Mouse (Mus musculus) cerebellum, adult 11-12 months (tissue): ENCODE results near the gene Tedc2.

Experiments used
- DNase-seq: peaks from one replicate; pipeline ENCODE4 v3.0.0; 2022

Gene Tedc2

DNA sequence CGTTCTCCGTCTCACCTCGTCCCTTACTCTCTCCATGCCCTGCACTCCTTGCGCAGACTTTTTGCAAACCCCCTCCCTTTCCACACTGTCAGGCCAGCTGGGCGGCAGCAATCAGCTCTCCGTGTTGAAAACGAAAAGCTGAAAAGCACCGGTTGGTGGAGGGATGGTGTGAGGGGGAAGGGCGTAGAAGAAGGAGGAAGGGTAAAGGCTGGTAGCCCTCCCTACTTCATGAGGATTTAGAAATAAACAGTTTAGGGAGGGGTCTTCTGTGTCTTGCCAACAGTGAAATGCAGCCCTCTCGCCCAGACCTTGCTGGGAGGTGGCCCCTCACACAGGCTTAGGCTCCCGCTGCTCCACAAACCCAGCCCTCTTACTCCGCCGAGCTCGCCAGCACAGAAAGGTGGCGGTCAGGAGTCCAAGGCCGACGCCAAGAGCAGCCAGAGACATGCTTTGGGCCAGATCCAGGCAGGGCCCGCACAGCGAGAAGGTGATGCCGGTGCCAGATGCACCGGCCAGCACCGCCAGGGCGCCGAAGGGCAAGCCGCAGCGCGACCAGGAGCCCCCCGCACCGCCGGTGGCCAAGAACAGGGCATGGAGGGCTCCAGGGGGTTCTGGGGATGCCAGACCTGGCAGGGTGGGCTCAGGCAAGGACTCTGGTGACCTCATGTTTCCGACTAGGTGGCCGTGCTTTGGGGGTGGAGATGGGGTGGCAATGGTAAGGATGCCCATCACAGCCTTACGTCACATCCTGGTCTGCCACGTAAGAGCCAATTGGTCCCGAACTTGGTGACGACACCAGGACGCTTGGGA is 8.8 kb downstream of the Tedc2 start:
- DNase-seq, result peak; percentile 87

DNA sequence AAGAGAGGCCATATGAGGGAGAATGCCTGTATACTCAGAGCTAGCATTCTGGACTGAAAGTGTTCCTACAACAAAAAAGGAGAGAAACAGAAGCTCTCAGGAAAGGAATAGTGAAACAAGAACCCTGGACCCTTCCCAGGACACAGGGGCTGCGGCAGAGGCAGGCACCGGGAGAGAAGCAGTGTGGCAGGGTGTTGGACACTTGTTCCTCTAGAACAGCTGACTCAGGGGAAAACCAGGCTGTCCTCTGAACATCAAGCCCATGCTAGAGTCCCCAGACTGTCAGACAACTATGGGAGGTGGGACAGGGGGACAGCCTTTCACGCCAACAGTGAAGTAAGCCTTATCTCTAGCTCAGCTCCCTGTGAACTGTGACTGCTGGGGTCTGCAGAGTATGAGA is 10.1 kb downstream of the Tedc2 start:
- no peak for DNase-seq

DNA sequence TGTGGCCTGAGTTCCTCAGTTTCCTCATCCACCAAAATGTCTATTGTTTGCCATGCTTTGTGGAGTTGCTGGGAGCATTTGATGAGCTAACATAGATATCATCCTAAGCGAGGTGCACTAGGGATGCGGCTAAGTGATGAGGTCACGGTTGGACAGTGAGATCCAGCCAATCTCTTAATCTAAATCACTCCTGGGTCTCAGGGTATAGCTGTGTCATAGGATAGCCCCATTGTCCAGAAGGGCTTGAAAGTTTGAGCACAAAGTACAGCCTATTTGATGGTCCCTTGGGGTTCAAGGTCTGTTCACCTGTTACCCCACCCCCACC is 10.8 kb downstream of the Tedc2 start:
- DNase-seq, result no peak

DNA sequence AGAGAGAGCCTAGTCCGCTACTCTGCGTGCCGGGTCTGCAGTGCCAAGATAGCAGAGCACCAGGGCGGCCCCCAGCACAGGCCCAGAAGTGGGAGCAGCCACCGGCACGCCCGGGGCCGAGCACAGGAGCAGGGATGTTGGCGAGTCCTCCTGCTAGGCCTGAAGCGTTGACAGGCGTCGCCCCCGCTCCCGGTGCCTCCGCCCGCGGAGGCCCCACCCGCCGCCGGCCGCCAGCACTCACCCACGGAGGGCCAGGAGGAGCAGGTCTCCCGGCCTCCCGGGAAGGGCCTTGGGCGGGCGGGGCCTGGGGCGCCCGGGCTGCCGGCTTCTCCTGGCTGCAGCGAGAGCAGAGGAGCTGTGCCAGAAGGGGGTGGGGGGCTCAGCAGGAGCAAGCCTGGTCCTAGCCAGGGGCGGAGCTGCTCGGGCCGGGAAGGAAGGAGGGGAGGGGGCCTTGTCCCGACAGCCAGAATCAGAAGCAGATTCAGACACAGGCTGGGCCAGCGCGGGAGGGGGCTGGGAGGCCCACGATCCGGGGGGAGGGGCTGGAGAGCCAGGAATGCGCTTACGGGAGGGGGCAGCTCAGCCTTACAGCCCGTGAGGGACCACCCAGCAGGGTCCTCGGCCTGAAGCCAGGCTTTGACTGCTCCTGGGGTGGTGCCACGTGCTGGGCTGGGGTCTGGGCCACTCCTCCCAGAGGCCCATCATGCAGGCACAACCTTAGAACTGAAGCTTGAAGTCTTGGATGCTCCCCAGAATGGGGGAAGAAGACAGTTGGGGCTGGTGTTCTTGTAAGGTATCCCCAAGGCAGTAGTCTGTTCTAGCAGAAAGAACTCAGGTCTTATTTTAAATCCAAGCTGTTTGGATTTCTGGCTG is 11.4 kb downstream of the Tedc2 start, which contains the start of gene Ntn3:
Ntn3 (minus strand) TSS at position 489 of the 873 bp plus-strand sequence.
- DNase-seq, result peak; percentile 75

DNA sequence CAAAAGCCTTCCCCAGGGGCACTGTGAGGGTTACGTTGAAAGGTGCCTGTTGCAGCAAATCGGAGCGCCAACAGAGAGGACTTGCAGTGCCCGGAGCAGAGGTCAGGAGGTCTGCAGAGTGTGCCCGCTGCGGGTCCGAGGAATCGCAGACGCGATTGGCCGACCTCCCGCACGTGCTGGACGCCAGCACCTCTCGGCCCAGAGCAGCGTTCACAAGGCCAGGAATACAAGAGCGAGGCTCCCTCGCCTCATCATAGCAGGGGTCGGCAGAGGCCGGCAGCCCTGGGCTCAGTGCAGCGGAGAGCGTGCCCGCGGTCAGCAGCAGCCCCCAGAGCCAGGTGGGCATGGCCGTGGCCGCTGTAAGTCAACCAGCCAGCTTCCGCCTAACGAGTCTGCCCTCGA is 12.0 kb downstream of the Tedc2 start:
- DNase-seq, result peak; percentile 53

DNA sequence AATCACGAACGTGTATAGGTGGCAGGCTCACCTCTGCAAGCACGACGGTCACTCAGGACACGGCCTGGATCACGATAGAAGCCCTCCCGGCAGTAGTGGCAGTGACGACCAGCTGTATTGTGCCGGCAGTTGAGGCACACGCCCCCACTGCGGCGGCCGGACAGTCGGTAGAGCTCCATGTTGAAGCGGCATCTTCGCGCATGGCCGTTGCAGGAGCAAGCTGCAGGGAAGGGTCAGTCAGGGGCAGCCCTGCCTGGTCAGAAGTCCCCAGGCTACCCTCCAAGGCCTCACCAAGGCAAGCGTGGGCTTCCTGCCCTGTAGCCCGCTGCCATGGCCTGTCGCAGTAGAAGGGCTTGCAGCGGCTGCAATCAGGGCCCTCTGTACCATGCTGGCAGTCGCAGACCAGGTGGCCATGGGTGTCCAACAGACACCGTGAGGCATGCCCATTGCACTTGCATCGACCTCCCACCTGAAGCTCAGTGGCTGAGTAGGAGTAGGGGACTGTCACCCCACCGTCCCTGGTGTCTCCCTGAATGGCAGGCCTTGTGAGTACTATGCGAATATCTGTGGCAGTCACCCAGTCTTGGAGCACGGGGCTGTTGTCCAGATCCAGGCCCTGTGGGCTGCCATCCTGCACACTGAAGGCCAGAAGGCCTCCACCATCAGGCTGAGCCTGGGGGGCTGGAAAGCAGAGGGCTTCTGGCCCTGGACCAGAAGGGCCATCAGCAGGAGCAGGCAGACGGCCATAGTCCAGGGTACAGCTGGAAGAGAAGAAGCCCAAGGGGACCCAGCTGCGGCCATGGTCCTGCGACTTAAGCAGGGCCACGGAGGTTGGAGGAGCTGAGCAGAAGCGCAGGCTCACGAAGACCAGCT is 12.6 kb downstream of the Tedc2 start:
- DNase-seq, result peak; percentile 65

DNA sequence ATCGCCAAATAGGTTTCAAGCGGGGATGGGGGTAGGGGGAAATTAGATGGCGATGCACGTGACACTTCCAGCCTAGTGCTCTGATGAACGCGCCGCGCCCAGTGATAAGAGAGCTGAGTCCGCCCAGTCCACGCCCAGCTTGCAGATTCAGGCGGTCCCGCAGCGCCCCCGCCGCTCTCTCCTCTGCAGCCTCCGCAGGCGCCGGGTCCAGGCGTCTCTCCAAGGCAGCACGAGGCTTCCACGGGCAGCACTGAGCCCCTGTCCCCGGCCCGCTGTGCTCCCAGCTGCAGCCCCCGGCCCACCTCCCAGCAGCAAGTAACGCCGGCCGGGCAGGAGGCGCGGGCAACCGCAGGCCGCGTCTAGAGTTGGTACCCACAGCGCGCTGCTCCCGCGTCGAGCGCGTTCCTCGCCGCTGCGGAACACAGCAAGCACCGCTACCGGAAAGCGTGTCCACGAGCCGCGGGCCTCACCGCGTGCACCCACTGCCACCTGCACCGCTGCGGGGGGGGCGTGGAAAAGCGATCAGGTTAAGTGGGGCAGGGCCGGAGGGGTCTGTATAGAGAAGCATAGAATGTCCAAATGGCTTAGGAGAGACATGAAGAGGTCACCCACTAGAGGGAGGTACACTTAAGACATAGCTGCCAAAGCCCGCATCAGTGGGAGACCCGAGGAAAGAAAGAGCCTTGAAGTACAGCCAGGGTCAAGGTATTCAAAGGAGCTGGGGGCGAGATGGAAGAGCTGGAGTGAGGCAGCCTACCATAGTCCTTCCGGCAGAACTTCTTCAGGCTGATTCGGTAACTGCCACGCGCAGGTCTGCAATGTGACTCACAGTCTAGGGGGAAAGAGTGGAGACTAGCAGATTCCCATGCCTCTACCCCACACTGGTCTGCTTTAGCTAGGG is 13.9 kb downstream of the Tedc2 start:
- DNase-seq, result peak; percentile 76

DNA sequence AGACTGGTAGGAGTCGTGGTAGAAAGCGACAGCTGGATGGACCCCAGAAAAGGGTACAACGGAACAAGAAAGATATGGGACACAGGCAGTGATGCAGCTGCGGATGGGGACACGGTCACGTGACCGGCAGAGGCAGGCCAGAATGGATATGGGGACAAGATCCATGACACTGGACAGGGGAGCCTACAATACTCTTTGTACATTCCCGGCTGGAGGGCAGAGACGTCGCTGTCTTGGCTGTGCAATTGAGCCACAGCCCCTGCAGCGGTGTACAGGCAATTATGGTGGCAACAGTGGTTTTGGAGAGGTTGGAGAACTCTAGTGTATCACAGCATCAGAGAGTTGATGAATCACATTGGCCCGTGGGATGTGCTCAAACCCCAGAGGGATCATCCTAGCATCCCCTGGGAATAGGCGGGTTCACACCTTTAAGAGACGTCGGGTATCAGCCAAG is 14.7 kb downstream of the Tedc2 start:
- DNase-seq, result no peak

DNA sequence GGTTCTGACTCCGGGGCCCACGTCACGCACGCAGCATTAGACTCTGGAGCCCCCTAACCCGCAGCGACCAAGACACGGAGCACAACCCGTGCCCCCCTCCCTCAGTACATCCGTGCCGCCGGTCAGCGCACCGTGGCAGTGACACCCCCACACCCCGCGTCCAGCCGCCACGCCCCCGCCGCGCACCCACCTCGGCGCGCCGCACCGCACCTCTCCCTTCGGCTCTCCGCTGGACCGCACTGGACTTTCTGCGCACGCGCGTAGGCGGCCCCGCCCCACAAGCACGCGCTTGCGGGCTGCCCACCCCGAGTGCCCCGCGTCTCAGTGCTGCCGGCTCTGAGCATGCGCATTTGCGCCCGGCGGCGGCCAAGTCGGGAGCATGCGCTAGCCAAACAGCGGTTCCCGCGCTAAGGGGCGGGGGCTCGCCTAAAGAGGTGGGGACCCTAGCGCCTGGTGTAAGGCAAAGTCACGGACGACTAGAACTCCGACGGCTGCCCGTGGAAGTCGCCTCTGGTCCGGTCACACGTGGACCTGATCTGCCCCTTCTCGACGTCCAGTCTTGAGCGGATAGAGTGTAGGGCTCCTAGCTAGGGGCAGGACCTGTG is 15.3 kb downstream of the Tedc2 start, which contains the start of gene Tbc1d24:
Tbc1d24 (minus strand) TSS at position 279 of the 605 bp plus-strand sequence.
- DNase-seq, result peak; percentile 97

DNA sequence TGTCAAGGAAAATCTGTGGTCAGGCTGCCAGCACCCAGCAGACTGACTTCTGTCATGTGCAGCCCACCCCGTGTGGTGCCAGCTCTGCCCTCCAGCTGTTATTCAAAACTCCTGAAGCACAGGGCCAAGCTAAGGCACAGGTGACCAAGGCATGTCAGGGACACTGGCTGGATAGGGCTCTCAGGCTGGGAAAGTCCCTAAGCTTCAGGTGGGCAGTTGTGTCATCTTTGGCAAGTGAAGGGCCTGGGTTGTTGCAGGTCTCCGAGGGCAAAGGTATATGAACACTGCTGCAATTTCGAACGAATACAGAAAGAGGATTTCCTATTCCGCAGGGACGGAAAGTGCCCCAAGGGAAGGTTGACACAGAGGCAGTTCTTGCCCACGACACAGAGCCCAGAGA is 15.8 kb downstream of the Tedc2 start:
- DNase-seq, result peak; percentile 66

DNA sequence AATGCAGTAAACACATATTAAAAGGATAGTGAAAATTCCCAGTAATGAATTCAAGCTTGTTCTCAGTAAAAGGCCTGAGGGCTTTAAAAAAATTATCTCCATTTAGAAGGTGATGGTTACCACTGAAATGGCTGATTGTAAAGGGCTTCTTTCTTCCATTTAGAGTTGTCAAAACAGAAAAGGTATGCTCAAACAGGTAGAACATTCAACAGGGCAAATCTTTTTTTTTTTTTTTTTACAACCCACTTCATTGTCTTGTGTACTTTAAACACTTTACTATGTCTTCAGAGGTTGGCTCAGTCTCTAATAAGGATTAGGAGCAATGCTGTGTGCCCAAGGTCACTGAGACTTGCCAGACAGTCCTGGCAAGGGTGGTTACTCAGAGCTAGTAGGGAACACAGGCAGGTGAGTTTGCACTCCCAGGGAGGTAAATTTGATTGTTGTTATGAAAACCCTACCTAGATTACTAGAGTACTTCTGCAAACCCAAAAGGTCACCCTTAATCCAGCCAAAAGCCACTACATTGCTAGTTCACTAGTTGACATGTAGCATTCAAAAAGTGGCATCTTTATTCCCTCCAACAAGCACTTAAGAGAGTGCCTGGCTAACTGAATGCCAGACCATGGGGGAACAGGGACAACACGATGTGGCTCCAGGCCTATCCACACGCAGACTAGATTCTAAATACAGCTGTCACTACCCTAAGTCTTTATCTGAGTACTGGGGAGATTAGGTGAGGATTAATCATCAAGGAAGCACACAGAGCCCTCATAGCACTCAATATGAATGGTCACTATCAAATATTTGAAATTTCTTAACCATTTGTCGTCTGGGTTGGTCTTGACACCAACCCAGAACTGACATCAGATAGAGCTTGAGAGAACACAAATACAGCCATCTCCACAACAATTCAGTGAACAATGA is 16.8 kb downstream of the Tedc2 start:
- DNase-seq, result no peak

DNA sequence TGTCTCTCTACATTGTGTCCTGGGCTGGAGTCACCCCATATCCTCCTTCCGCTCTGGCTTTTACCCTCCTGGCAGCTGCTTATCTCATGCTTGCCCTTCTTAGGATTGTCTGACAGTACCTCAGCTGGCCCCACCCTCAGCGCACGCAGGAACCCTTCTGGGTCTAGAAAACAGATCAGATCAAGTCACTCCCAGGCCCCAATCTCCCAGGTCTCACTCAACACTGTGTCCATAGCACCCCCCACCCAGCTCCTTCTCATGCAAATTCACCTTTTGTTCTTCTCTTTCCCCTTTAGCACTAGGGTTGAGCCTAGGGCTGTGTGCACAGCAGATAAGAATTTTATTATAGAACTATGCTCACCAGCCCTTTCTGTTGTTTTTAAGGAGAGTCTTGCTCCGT is 17.6 kb downstream of the Tedc2 start:
- DNase-seq, result no peak

DNA sequence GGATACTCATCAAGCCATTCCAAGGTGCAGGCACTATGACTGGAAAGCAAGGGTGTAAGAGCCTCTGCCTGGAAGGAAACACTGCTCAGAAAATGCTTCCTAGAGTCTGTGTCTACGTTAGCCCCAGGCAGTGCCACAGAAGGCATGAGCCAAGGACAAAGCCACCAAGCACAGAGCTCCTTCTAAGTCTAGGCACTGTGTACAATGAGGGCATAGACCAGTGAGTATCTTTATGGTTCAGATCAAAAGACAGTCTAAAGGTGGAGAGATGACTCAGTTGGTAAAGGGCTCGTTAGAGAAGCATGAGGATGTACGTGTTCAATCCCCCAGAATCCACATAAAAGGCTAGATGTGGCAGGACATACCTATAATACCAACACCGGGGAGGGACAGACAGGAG is 19.6 kb downstream of the Tedc2 start:
- no peak for DNase-seq

DNA sequence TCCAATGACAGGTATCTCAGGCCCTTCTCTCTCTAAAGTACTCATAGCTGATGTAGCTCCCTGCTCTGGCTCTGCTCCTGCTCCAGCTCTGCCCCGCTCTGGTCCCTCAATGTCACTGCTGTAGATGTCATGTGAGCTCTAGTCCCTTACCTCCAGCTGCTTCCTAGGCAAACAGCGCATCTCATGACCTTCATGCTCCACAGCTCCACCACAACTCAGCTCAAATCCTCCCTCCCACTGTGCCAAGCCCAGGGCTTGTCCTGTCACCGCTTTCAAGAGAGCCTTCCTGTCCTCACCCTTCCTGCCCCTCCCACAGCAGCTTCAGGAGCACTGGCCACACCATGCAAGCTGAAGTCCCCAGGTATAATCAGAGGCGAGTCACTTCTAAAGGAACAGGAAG is 20.9 kb downstream of the Tedc2 start:
- no peak for DNase-seq

DNA sequence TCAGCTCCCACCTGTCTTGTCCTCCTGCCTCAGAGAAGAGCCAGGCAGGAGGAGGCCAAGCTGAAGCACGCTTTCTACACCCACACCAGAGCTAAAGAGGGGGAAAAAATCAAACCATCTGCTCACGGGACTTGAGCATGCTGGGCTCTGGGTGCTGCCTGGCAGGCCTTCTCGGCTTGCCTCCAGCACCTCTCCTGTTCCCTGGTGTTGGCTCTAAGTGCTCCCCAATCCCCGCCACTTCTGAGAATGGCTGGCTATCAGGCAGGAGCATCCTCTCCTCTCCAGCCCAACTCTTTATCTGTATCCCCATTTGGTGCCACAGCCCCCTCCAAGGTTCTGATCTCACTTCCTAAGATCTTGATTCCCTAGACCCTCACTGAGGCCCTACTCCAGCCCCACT is 21.4 kb downstream of the Tedc2 start:
- DNase-seq, result peak; percentile 76

DNA sequence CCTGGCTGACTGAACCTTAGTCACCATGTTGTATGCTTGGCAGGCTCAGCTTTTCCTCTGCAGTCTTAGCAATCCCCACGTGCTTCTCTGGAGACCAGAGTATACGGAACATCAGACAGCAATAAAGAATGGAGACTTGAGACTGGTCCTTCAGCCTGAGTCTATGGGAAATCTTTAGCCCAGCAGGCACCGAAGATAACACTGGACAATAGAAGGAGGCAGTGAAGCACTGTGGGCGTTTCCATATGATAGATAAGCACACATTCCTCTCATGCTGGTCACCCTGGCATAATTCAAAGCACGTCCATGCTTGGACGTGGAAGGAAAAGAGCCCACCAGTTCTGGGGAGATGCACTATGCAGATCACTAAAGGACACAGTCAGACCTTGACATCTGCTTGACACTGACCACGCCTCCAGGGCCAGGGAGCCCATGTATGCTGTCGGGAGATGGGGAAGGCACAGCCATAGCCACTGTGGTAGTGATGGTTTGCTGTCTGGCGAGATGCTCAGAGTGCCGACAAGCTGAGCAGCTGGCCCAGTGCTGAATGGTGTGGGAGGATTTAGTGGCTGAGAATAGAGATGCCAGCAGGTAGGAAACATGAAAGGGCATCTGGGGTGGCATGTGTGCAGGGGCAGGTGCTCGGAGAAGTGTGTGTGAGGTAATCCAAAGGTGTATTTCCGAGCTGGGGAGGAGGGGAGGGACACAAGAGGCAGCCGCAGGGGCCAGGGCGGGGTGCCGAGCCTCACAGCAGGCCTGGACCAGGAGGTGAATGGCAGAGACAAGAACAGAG is 23.4 kb downstream of the Tedc2 start:
- no peak for DNase-seq

DNA sequence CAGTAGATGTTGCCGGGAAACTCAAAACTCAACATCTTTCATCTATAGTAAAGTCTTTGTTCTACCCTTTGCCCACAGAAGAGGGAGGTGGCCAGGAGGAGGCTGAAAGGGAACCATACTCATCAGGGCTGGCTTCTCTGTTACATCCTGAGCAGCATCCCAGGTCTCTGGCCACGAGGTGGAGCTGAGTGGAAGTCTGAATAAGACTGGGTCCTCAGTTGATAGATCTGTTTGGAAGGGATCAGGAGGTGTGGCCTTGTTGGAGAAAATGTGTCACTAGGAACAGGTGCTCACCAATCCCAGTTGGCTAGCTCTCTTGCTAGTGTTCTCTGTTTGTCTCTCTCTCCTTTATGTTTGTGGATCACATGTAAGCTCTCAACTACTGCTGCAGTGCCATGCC is 25.3 kb downstream of the Tedc2 start:
- DNase-seq, result no peak

DNA sequence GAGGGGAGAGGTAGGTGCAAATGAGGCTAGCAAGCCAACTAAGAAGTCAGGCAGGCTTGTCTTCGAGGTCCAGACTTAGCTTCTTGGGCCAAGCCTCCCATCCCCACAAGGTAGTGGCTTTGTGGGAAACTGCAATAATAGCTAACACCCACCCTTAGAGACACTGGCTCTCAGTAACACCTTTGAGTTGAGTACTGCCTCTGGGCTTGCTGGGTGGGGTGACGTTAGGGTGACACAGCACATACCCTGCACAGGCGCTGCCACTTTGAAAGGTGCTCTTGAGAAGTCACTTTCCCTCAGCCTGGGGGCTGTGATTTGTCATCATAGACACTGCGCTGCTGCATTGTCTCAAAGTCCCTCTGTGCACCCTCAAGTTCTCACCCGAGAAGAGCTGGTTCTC is 26.9 kb downstream of the Tedc2 start:
- no peak for DNase-seq

DNA sequence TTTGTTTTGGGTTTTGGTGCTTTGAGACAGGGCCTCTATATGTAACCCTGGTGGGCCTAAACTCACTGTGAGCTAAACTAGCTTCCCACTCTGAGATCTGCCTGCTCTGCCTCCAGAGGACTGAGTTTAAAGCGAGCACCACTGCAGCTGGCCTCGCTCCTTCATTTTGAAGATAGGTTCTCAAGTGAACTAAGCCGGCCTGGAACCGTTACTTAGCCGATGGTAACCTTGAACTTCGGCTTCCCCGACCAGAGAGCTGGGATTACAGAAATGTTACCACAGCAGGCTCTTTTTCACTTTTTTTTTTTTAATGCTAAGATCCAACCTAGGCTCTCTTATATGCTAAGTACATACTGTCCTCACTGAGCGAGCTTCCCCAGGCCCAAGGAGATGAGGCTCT is 27.4 kb downstream of the Tedc2 start:
- no peak for DNase-seq
